Mouse (Mus musculus): ENCODE data around the gene Abhd18. TPM values are rescaled to one million over a fixed set of nuclear protein-coding genes. Genes with fewer than 3 reads are reported as not detected.
"Not testable (repeated sequence)": the region's sequence is repeated elsewhere in the genome, so short reads cannot be mapped to it uniquely, and the experiment has no call there.

Abhd18 gene
- polyA plus RNA-seq, 1 experiment from 2014 or later = 3.0 TPM

DNA sequence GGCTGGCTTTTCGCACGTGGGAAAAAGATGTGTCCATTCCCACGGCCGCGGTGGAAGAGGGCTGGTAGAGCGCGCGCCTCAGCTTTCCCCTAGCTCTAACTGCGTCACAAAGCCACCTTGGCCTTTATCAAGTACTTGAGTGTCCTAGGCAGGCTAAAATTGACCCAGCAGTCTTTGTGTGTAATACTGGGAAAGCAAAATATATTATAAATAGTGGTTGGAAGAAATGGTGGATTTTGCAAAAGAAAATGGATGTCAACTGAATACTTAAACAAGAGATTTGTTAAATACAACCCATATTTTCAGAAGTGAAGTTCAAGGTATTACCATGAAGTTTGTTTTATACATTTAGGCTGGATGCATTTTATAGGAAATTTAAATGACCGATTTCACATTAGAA is 55.7 kb downstream of the Abhd18 start, which contains the start of gene 1700034I23Rik:
1700034I23Rik (minus strand) TSS at position 101 of the 400 bp plus-strand sequence.
- not testable (repeated sequence) for H3K4me1 ChIP-seq (ENCODE audit: control insufficient read depth, insufficient read depth, low read length); H3K27me3 ChIP-seq (ENCODE audit: control insufficient read depth, insufficient read depth, low read length); H3K9me3 ChIP-seq (replicated peaks; ENCODE audit: control insufficient read depth, low read length); H3K27ac ChIP-seq (replicated peaks; ENCODE audit: low read depth, low read length); ATAC-seq (replicated peaks; ENCODE audit: insufficient number of reproducible peaks, low FRiP score, low TSS enrichment, low read depth); H3K4me3 ChIP-seq (ENCODE audit: low read depth, low read length); H3K9ac ChIP-seq (replicated peaks; ENCODE audit: low read length); H3K36me3 ChIP-seq (replicated peaks; ENCODE audit: control insufficient read depth, insufficient read depth, low read depth, low read length); DNase-seq (ENCODE audit: low spot score); H3K4me2 ChIP-seq (ENCODE audit: low read depth, low read length)
- 84% methylated on average over 2 of the region's 10 CpGs for WGBS

- DNase-seq (ENCODE audit: low spot score) (no peak), ATAC-seq (replicated peaks; ENCODE audit: insufficient number of reproducible peaks, low FRiP score, low TSS enrichment, low read depth) (no peak)
- H3K27me3 ChIP-seq (ENCODE audit: control insufficient read depth, insufficient read depth, low read length) = no peaks in the 10 kb centered on the region
- no peak overlapping the region for H3K27ac ChIP-seq (replicated peaks; ENCODE audit: low read depth, low read length)
- no peak overlapping the region for H3K4me3 ChIP-seq (ENCODE audit: low read depth, low read length)
- H3K36me3 ChIP-seq (replicated peaks; ENCODE audit: control insufficient read depth, insufficient read depth, low read depth, low read length) = no peaks in the 10 kb centered on the region
- H3K4me2 ChIP-seq (ENCODE audit: low read depth, low read length) = no peak overlapping the region
- H3K9me3 ChIP-seq (replicated peaks; ENCODE audit: control insufficient read depth, low read length) = no peaks in the 10 kb centered on the region
- WGBS = 92% methylated on average over 5 of the region's 5 CpGs
- no peaks in the 10 kb centered on the region for H3K4me1 ChIP-seq (ENCODE audit: control insufficient read depth, insufficient read depth, low read length)
- H3K9ac ChIP-seq (replicated peaks; ENCODE audit: low read length) = no peak overlapping the region
Measured at GRCm38 (mm10) chr3:40938189-40938588, 91.4 kb downstream of the Abhd18 start.

- DNase-seq (ENCODE audit: low spot score) = no peak
- Histone ChIP-seq H3K36me3 (replicated peaks; ENCODE audit: control insufficient read depth, insufficient read depth, low read depth, low read length) (no peaks in the 10 kb centered on the region), H3K27me3 (ENCODE audit: control insufficient read depth, insufficient read depth, low read length) (no peaks in the 10 kb centered on the region), H3K9ac (replicated peaks; ENCODE audit: low read length) (no peak overlapping the region), H3K27ac (replicated peaks; ENCODE audit: low read depth, low read length) (no peak overlapping the region), H3K4me1 (ENCODE audit: control insufficient read depth, insufficient read depth, low read length) (no peaks in the 10 kb centered on the region), H3K4me3 (ENCODE audit: low read depth, low read length) (no peak overlapping the region), H3K4me2 (ENCODE audit: low read depth, low read length) (no peak overlapping the region), H3K9me3 (replicated peaks; ENCODE audit: control insufficient read depth, low read length) (no peaks in the 10 kb centered on the region)
- 96% methylated on average over 4 of the region's 4 CpGs for WGBS
- no peak for ATAC-seq (replicated peaks; ENCODE audit: insufficient number of reproducible peaks, low FRiP score, low TSS enrichment, low read depth)
Measured at GRCm38 (mm10) chr3:40938592-40938991, 91.8 kb downstream of the Abhd18 start.

DNA sequence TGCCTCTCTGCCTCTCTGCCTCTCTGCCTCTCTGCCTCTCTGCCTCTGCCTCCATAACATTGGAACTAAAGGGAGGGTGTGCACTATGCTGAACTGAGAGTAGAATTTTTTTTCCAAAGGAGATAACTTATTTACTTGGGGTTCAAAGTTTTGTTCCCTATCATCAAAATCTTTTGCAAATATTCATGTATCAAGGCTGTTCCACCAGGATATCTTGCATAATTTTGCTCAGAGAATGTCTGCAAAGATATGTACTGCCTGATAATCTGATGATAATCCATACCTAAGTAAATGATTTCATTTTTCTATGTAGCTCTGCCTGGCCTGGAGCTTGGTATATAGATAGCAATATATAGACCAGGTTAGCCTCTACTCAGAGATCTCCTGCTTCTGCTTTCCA is 92.2 kb downstream of the Abhd18 start:
- Histone ChIP-seq H3K9me3 (replicated peaks; ENCODE audit: control insufficient read depth, low read length) (no peaks in the 10 kb centered on the region), H3K27ac (replicated peaks; ENCODE audit: low read depth, low read length) (no peak overlapping the region), H3K4me3 (ENCODE audit: low read depth, low read length) (no peak overlapping the region), H3K9ac (replicated peaks; ENCODE audit: low read length) (no peak overlapping the region), H3K4me1 (ENCODE audit: control insufficient read depth, insufficient read depth, low read length) (no peaks in the 10 kb centered on the region), H3K27me3 (ENCODE audit: control insufficient read depth, insufficient read depth, low read length) (no peaks in the 10 kb centered on the region), H3K36me3 (replicated peaks; ENCODE audit: control insufficient read depth, insufficient read depth, low read depth, low read length) (no peaks in the 10 kb centered on the region), H3K4me2 (ENCODE audit: low read depth, low read length) (no peak overlapping the region)
- DNase-seq (ENCODE audit: low spot score) (no peak), ATAC-seq (replicated peaks; ENCODE audit: insufficient number of reproducible peaks, low FRiP score, low TSS enrichment, low read depth) (no peak)

GRCm38 (mm10) chr3:40949170-40949902 is 102.6 kb downstream of the Abhd18 start, which contains the start of gene Larp1b:
Gene Larp1b, plus strand, starts transcription at chr3:40949828.
- peak within 1 kb of the TSS; percentile 70 for H3K4me3 ChIP-seq (ENCODE audit: low read depth, low read length)
- peak within 1 kb of the TSS; percentile 61 for H3K9ac ChIP-seq (replicated peaks; ENCODE audit: low read length)
- no peaks in the 10 kb centered on the region for H3K36me3 ChIP-seq (replicated peaks; ENCODE audit: control insufficient read depth, insufficient read depth, low read depth, low read length)
- no peaks in the 10 kb centered on the region for H3K4me1 ChIP-seq (ENCODE audit: control insufficient read depth, insufficient read depth, low read length)
- peak; percentile 97 for DNase-seq (ENCODE audit: low spot score)
- peaks cover 8% of the 10 kb centered on the region for H3K27me3 ChIP-seq (ENCODE audit: control insufficient read depth, insufficient read depth, low read length)
- no peak within 1 kb of the TSS for H3K27ac ChIP-seq (replicated peaks; ENCODE audit: low read depth, low read length)
- H3K4me2 ChIP-seq (ENCODE audit: low read depth, low read length) = peak within 1 kb of the TSS; percentile 99
- H3K9me3 ChIP-seq (replicated peaks; ENCODE audit: control insufficient read depth, low read length) = no peaks in the 10 kb centered on the region
- under 1% methylated on average over 59 of the region's 66 CpGs for WGBS
- peak; percentile 95 for ATAC-seq (replicated peaks; ENCODE audit: insufficient number of reproducible peaks, low FRiP score, low TSS enrichment, low read depth)

- no peaks in the 10 kb centered on the region for H3K36me3 ChIP-seq (replicated peaks; ENCODE audit: control insufficient read depth, insufficient read depth, low read depth, low read length)
- peak overlapping the region; percentile 70 for H3K4me3 ChIP-seq (ENCODE audit: low read depth, low read length)
- peak overlapping the region; percentile 61 for H3K9ac ChIP-seq (replicated peaks; ENCODE audit: low read length)
- H3K4me1 ChIP-seq (ENCODE audit: control insufficient read depth, insufficient read depth, low read length) = no peaks in the 10 kb centered on the region
- no peaks in the 10 kb centered on the region for H3K9me3 ChIP-seq (replicated peaks; ENCODE audit: control insufficient read depth, low read length)
- H3K4me2 ChIP-seq (ENCODE audit: low read depth, low read length) = peak overlapping the region; percentile 99
- peak; percentile 41 for DNase-seq (ENCODE audit: low spot score)
- WGBS = under 1% methylated on average over 76 of the region's 118 CpGs
- ATAC-seq (replicated peaks; ENCODE audit: insufficient number of reproducible peaks, low FRiP score, low TSS enrichment, low read depth) = peak; percentile 72
- no peak overlapping the region for H3K27ac ChIP-seq (replicated peaks; ENCODE audit: low read depth, low read length)
- peaks cover 8% of the 10 kb centered on the region for H3K27me3 ChIP-seq (ENCODE audit: control insufficient read depth, insufficient read depth, low read length)
Measured at GRCm38 (mm10) chr3:40949903-40950600, 103.3 kb downstream of the Abhd18 start.

GRCm38 (mm10) chr3:40950601-40951201 is 103.9 kb downstream of the Abhd18 start:
- ATAC-seq (replicated peaks; ENCODE audit: insufficient number of reproducible peaks, low FRiP score, low TSS enrichment, low read depth) = no peak
- H3K9ac ChIP-seq (replicated peaks; ENCODE audit: low read length) = peak overlapping the region; percentile 61
- WGBS = under 1% methylated on average over 43 of the region's 43 CpGs
- peak overlapping the region; percentile 70 for H3K4me3 ChIP-seq (ENCODE audit: low read depth, low read length)
- peaks cover 8% of the 10 kb centered on the region for H3K27me3 ChIP-seq (ENCODE audit: control insufficient read depth, insufficient read depth, low read length)
- H3K27ac ChIP-seq (replicated peaks; ENCODE audit: low read depth, low read length) = no peak overlapping the region
- H3K4me2 ChIP-seq (ENCODE audit: low read depth, low read length) = peak overlapping the region; percentile 99
- H3K9me3 ChIP-seq (replicated peaks; ENCODE audit: control insufficient read depth, low read length) = no peaks in the 10 kb centered on the region
- no peaks in the 10 kb centered on the region for H3K4me1 ChIP-seq (ENCODE audit: control insufficient read depth, insufficient read depth, low read length)
- H3K36me3 ChIP-seq (replicated peaks; ENCODE audit: control insufficient read depth, insufficient read depth, low read depth, low read length) = no peaks in the 10 kb centered on the region
- DNase-seq (ENCODE audit: low spot score) = peak; percentile 37

DNA sequence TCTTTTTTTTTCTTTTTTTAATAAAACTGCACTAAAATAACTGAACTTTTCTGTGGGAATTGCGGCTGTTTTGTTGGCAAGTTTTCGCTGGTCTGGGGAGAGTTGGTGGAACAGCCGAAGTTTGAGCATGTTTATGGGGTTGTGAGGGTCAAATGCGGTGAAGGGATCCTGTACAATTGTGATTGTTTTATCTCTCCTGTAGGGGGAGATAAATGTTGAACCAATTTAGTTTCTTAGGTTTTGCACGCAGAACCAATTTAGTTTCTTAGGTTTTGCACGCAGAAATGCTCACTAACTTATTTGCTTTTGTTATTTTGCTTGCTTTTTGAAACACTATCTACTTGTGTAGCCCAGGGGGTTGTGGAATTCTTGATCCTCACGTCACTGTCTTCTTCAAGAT is 104.6 kb downstream of the Abhd18 start:
- peak overlapping the region; percentile 70; the same call in 1 of the 2 replicates for H3K4me3 ChIP-seq (ENCODE audit: low read depth, low read length)
- WGBS = 12% methylated on average over 7 of the region's 7 CpGs
- H3K27me3 ChIP-seq (ENCODE audit: control insufficient read depth, insufficient read depth, low read length) = peaks cover 8% of the 10 kb centered on the region
- H3K9ac ChIP-seq (replicated peaks; ENCODE audit: low read length) = no peak overlapping the region
- no peaks in the 10 kb centered on the region for H3K4me1 ChIP-seq (ENCODE audit: control insufficient read depth, insufficient read depth, low read length)
- no peaks in the 10 kb centered on the region for H3K36me3 ChIP-seq (replicated peaks; ENCODE audit: control insufficient read depth, insufficient read depth, low read depth, low read length)
- H3K27ac ChIP-seq (replicated peaks; ENCODE audit: low read depth, low read length) = no peak overlapping the region
- ATAC-seq (replicated peaks; ENCODE audit: insufficient number of reproducible peaks, low FRiP score, low TSS enrichment, low read depth) = no peak
- no peaks in the 10 kb centered on the region for H3K9me3 ChIP-seq (replicated peaks; ENCODE audit: control insufficient read depth, low read length)
- peak; percentile 39 for DNase-seq (ENCODE audit: low spot score)
- peak overlapping the region; percentile 99 for H3K4me2 ChIP-seq (ENCODE audit: low read depth, low read length)
